Mouse (Mus musculus): Measurements from ENCODE around the gene Fam81a.

Gene Fam81a

DNA sequence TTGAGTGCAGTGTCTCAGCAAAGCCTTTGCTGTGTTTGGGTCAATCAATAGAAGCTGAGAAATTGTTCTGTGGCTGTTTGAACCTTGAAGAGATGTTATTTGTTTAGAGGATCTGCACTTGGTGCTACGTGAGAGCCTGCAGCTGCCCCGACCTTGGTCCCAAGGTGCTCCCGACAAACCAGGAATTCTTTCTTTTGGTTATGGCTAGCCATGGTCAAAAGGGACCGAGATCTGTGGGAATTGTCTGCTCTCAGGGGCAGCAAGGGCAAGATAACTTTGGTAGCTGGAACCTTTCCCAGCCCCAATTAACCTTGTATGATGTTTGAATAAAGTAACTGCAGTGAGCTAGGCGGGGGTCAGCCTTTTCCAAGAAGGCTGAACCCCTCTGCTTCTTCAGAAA, 34.2 kb downstream of the Fam81a start:
- no peak for DNase-seq

DNA sequence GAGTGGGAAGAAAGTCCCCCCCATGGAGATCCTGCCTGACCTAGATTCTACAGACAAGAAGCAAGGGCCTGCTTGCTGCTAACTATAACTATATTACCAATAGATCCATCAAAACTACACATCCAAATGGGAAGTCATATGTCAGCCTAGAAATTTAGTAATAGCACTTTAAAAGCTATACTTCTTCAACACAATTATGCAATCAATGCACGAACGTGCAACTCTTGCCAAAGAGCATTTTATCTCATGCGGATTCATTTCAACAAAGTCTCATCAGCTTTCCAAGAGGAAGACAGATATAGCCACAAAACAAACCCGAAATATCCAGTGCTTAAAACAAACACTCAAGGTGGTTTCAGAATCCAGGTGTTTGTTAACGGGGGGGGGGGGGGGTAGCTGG, 36.8 kb downstream of the Fam81a start:
- no peak for DNase-seq

DNA sequence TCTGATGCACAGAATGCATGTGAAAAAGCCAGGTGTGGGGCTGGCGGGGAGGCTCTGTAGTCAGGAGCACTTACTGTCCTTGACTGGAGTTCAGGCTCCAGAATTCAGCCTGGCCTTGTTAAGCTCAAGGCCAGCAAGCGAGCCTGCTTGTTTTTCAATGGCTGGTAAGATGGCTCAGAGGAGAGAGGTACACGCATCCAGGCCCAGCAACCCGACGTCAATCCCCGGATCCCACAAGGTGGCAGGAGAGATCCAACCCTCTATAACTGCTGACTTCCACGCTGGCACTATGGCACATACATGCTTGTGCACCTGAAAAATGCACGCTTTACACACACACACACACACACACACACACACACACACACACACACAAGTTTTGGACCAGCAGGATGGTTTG, 39.3 kb downstream of the Fam81a start:
- DNase-seq: no peak

DNA sequence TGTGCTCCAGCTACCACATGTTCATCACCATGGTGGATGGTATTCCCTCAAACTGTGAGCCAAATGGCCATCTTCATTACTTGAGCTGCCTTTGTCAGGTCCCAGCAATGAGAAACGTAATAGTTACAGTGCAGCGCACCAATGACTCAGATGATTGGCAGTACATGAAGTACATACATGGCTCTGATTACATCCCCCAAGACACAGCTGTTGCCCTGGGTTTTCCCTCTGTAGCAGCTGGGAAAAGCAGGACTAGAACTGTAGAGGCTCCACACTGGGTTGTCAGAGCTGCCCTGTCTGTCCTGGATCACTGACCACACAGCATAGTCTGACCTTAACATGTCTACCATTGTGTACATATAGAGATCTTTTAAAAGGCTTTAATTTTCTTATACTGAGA, 44.8 kb downstream of the Fam81a start:
- no peak for DNase-seq

DNA sequence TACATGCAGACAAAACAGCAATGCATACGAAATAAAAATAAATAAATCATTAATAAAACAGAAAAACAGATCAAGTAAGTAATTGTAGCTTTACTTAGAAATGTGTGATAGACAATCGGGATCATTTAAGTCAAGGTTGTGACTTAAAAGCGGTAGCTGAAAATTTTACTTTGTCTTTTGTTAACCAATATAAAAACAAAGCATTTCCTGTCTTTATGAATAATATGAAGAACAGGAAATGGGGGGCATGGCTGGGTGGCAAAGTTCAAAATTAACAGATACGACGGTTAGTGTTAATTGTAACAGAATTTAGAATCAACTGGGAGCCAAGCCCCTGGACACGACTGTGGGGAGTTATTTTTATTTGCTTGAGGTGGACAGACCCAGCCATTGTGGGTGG, 47.3 kb downstream of the Fam81a start:
- no peak for DNase-seq

DNA sequence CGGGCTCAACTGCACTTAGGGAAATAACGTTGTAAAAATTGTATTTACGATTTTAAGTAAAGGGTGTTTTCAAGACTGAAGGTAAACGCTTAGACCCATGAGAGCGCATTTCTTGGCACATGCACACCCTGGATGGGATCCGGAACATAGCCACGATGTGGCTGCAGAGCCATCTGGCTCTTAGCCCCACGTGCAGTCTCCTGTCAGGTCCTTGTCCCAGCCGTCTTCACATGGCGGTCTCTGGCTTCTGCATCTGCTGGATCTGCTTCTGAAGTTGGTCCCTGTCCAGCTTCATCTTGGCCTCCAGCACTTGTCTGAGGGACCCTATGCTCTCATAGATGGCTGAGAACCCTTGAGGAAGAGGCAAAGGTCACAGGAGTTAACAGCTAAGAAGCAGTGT, 51.8 kb downstream of the Fam81a start:
- no peak for DNase-seq

DNA sequence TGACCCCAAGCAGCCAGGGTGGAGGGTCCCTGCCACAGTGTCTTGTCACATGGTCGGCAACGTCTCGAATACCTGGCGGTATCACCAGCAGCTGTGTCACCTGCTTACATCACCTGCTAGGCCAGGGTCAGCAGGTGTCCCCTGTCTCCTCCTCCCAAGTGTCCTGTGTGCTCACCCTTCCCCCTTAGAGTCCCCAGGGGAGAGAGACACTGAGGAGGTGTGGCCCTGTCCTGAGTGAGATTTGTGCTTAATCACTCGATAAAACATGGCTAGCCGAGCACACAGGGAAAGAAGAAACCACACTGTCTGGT, 53.6 kb downstream of the Fam81a start:
- DNase-seq: no peak

DNA sequence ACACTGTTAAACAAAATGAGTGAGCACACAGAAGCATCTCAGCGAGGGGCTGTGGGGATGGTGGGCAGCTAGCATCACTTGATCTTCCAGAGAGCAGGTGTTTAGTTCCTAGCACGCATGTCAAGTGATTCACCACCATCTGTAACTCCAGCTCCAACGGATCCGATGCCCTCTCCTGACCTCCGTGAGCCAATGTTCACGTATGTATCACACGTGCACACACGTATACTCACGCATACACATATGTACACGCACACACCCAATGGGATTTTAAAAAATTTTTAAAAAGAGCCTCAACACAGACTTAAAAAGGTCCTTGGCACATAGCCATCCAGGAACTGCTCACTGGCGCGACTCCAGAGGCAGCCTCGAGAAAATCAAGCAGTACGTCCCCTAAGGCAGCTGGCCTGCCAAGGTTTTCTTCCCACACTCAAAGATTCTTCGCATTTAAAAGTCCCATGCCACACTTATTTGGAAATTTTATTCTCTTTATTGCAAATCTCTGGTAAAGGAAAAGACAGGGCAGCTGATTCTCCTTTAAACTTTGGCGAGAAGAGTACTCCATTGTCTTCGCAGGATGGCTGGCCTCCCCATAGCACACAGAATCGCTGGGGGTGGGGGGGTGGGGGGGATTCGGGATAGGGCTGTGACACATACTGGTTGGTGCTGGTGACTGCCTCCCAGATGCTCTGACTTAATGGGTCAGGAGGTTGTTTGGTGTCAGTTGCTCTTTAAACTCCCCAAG, 54.1 kb downstream of the Fam81a start:
- DNase-seq: no peak

DNA sequence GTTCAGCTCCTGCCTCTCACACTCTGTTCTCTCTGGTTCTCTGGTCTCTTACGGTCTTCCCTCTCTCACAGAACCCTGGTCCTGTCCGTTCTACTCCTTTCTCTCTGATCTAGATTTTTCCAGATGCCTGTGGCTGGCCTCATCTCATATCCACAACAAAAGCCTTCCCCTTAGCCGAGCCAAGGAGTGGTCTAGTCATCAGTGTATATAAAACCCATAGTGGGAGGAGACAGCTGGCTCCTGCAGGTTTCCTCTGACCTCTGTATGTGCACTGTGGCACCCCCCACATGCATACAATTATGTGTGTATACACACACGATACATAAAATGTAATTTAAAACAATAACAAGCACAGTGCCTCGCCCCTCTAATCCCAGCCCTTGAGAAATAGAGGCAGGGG, 55.0 kb downstream of the Fam81a start:
- DNase-seq: no peak

DNA sequence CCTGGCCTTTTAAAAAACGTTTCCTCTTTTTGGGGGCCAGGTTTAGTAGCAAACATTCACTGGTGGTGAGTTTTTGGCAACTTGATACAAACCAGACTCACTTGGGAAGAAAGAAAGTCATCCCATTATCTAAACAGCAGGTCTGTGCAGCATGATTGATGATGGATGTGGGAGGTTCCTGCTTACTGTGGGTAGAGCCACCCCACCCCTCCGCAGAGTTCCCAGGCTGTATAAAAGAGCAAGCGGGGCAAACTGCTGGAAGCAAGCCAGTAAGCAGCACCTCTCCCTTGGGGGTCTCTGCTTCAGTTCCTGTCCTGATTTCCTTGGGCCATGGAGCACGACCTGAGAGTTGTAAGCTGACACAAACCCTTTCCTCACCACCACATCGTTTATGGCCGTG, 56.3 kb downstream of the Fam81a start:
- no peak for DNase-seq

DNA sequence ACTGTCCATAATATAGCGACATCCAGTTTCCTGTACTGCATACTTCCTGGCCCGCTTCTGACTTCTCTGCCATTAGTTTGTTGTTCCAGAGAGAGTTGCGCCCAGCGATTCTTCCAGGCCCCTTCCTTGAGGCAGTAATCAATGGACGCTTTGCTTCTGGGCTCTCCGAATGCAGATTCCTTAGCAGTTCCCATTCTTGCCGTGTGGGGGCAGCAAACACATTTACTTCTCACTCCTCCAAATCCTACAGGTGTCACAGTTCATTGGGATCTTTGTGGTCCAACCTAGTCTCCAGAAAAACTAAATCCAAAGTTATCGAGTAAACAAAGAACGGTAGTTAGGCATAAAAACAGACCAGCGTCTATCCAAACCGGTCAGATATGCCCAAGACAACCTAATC, 58.3 kb downstream of the Fam81a start:
- peak; percentile 54 for DNase-seq

DNA sequence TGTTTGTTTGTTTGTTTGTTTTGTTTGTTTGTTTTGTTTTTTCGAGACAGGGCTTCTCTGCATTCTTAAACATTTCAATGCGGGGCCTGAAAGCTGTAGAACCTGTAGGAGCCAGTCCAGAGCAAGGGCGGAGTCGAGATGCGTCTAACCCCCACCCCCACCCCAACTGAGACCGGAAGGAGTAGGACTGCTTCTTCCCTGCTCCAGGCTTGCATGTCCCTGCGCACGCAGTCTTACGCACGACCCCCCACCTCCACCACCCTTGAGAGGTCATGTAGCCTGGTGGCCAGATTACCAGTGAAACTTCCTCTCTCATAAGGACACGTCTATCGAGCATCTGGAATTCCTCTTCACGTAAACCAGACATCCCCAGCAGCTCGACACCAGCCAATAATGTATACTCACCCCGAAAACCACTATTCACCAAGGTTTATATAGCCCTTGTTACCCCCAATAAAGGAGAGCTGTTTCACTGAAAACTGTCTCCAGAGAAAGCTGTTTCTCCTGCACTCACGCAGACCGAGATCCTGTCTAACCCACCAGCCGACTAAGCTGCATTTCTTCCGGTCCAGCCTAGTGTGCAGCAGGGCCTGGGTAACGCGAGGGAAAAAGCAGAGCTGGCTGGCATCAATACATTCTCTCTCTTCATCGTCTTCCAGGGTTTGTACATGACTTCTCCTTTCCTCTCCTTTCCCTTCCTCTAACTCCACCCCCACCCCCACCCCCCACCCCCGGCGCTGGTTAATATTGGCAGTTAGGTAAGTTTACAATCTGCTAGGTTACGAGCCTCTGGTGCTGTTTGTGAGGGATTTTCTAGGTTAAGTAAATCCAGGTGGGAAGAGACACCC, 59.8 kb downstream of the Fam81a start:
- no peak for DNase-seq

DNA sequence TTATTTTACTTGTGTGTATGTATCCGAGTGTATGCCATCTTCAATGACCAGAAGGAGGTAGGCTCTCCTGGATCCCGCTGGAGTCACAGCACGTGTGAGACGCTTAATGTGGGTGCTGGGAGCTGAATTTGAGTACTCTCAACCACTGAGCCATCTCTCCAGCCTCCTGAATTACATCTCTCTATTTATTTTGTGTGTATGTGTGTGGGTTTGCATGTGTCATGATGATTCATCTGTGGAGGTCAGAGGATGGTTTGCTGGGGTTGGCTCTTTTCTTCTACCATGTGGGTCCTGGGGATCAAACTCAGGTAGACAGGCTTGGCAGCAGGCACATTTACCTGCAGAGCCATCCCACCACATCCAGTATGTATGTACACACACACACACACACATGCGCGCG, 60.6 kb downstream of the Fam81a start:
- no peak for DNase-seq

DNA sequence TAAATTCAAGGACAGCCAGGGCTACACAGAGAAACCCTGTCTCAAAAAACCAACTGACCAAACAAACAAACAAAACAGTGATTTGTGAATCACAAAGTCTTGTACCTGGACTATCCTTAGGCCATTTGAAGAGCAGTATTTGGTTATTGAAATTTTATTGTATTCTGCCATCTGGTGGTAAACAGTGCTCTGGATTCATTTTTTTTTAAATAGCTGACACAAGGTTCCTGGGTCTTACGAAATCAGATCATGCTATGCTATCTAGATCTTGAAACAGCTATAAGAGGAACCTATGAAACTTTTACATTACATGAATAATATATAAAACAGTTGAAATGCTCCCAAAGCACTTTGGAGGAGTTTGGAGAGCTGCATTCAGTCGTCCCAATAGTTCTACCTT, 61.4 kb downstream of the Fam81a start:
- peak; percentile 20 for DNase-seq

DNA sequence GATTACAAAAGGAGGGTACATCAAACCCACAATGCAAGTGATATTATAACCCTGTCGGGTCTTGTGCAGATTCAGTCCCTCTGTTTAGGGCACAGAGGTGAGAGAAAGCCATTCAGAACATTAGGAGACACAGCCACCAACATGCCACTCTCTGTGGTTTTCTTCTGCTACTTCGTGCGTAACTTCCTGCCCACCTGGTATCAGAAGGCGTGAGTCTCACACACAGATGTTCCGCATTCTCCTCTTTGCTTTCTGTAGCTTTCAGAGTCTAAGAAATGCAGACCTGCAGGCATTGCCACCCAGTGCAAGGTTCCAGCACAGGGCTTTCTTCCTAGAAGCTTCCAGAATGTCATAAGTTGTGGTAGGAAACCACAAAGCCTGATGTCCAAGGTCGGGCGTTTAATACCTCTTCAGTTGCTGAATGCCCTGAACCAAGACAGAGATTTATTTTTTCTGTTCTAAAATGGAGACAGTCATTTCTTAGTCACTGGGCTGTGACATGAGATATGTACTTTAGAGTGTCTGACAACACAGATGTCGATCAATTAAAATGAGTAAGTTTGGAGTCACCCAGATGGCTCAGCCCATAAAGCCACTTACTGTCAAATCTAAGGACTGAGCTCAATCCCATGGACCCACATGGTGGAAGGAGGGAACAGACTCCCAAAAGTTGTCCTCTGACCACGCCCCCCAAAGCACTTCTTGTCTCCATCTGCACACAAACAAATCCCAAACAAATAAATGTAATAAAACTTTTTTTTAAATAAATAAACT, 62.1 kb downstream of the Fam81a start:
- peak; percentile 75 for DNase-seq

DNA sequence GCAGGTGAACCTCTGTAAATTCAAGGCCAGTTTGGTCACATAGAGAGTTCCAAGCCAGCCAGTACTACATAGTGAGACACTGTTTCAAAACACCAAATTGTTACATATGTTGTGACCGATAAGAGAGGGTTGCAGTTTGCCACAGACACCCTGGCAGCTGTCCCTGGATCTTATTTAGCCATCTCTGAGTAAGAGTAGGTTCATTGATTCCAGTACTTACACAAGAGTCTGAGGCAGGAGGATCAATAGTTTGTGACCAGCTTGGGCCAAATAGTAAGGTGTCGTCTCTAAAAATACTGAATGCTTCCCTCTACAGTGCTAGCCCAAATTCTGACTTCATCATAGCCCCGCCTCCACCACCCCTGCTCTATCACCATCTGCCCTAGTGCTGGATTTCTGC, 64.3 kb downstream of the Fam81a start:
- no peak for DNase-seq

DNA sequence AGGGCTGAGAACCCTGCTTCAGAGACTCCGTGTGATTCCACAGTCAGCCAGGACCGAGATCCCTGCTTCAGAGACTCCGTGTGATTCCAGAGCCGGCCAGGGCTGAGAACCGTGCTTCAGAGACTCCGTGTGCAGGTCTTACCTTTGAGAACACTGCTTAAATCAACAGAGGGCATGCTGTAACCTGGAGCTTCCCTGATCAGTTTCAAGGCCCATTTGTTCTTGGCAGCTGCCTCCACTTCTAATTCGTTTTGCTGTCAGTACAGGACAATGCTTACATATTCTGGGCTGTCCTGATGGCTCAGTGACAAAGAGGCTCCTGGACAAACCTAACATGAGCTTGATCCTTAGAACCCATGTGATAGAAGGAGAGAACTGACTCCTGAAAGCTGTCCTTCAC, 65.2 kb downstream of the Fam81a start:
- DNase-seq: no peak

DNA sequence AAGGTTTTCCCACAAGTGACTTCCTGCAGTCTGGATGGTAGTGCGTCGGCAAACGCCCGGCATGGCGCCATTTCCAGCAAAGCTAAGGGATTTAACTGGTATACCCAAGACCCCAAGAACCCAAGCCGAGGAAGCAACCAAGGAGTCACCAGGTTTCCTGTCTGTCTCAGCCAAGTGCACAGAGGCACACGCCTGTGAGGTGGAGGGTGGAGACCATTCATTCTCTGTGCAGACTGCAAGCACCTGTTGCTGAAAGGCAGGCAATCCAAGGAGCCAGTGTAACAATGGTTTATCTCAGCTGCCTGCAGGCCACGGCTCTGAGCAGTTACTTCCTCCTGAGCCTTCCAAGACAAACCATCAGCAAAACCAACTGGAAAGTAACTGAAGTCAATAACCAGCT, 70.0 kb downstream of the Fam81a start:
- peak; percentile 58 for DNase-seq

DNA sequence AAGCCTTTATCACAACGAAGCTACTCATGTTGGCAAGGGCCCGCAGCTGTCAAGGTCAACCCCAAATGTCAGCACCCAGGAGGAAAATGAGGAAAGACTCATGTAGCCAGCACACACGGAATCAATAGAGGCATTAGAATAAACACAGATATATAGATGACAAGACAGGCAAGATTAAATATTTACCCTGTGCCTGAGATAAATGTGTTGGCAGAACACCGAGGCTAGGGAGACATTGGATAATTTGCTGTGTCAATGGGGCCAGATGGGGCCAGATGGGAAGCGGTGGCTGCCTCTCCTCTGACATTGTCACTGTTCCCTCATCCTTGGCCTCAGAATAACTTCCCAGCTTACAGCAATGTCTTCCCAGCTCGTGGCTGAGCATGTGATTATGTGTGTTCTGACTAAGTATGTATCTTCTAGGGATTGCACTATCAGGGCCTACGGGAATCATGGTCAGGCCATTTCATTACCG, 72.4 kb downstream of the Fam81a start:
- no peak for DNase-seq

DNA sequence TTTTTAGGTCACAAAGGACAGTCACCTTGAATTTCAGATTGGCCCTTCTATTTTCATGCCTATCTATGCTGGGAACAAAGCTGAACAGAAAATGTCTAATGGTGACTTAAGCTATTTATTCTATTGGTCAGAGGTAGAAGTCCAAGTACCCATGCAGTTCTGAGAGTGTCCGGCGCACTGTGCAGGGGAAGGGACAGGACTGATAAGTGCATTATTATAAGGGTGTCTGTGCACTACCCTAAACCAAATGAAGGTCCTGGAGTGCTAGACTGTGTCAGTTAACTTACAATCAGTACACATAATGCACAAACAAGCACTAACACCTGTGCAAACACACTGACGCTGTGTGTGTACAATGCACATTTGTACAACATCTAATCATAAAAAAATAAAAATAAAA, 74.9 kb downstream of the Fam81a start:
- no peak for DNase-seq

DNA sequence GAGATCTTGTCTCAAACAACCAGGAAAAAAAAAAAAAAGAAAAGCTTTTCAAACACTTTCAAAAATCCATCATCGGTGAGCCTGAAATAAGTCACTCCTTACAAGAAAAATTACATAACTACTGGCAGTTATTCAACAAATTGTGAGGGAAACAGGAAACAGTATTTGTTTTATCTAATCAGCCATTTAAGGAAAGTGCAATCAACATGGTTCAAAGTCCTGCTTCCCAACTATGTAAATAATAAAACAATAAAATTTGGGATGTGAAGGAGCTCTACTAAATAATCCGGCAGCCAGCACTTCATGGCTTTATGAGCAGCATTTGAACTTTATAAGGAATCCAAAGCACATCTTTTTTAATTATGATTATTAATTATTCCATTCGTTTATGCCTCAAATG, 80.3 kb downstream of the Fam81a start:
- DNase-seq: no peak

DNA sequence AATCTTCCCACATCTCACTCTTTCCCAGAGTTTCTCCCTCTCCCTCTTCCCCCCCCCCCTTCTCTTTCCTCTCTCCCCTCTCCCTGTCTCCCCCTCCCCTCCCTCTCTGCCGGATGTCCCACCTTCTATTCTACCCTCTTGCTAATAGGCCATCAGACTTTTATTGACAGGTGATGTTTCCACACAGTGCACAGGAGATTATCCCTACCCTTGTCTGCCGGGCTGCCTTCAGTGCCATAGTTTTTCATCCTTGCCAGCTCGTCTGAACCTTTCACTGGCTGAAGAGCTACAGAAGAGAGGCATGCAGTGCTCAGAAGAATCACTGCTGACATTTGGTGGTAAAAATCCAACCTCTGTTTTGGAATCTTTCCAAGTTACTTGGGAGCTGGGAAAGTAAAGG, 88.9 kb downstream of the Fam81a start:
- DNase-seq: no peak

DNA sequence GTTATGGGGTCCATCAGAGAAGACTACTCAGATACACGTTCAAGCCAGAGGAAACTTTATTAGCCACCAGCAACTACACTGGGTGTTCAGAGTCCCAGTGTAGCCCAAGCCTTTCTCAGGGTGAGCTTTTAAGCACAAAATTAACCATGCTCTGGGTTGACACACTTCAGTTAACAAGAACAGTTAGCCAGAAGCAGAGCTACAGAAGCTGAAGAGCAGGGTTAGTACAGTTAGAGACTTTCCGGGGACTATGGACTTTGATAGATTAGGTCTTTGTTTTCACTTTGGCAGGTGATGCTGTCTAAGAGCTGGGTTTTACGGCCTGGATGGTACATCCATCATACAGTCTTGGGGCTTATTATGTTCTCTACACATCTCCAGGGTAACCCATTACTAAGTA, 89.6 kb downstream of the Fam81a start:
- DNase-seq: no peak

DNA sequence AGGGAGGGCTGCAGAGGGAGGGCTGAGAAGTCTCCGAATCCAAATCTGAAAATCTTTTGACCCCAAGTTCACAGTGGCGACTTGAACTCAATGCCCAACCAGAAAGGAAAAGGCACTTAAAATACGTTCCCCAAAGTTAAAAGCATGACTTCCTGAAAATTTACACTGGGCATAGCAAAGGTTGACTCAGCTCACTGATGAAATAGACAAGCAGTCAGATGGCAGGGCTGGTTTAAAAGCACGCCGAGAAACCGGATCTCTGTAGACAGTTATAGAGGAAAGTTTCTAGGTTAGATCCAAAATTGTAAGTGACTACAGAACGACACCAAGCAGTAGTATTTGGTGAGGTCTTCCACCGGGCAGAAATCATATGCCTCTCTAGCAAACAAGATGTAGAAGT, 92.5 kb downstream of the Fam81a start:
- DNase-seq: no peak
